Mouse (Mus musculus) liver, embryonic 13.5 days (tissue): ENCODE data around the gene Fam227a. TPM values are rescaled to one million over a fixed set of nuclear protein-coding genes. Genes with fewer than 3 reads are reported as not detected.

ENCODE experiments used
- ATAC-seq: fragments of 200-750 bp; cut with Nextera tagmentation; 2 replicates; pipeline ENCODE4 v1.8.0; 2017; ENCODE audit warnings: low read depth, mild to moderate bottlenecking, moderate number of reproducible peaks, moderate library complexity
- DNase-seq: peaks from one replicate; pipeline ENCODE4 v3.0.0; 2022
- H3K27ac ChIP-seq: fragments of 300-500 bp; sonication (generic); 2 replicates; pipeline ENCODE4 v1.5.1; 2015; ENCODE audit warnings: moderate library complexity, mild to moderate bottlenecking, inconsistent platforms
- H3K27me3 ChIP-seq: fragments of 300-500 bp; sonication (generic); 2 replicates; pipeline ENCODE4 v1.6.1; 2015; ENCODE audit warnings: mild to moderate bottlenecking, inconsistent platforms
- H3K36me3 ChIP-seq: fragments of 300-500 bp; sonication (generic); 2 replicates; pipeline ENCODE4 v1.6.1; 2015; ENCODE audit warnings: mild to moderate bottlenecking, inconsistent platforms
- H3K4me1 ChIP-seq: fragments of 300-500 bp; sonication (generic); replicated peaks from 2 replicates; pipeline ENCODE4 v1.6.1; 2015; ENCODE audit warnings: inconsistent platforms
- H3K4me2 ChIP-seq: fragments of 300-500 bp; sonication (generic); 2 replicates; pipeline ENCODE4 v1.6.1; 2015; ENCODE audit warnings: inconsistent platforms, mild to moderate bottlenecking, moderate library complexity
- H3K4me3 ChIP-seq: fragments of 300-500 bp; sonication (generic); replicated peaks from 2 replicates; pipeline ENCODE4 v1.5.1; 2015; ENCODE audit warnings: mild to moderate bottlenecking, inconsistent platforms
- H3K9ac ChIP-seq: fragments of 300-500 bp; sonication (generic); 2 replicates; pipeline ENCODE4 v1.6.1; 2015; ENCODE audit warnings: mild to moderate bottlenecking, inconsistent platforms
- H3K9me3 ChIP-seq: fragments of 300-500 bp; sonication (generic); replicated peaks from 2 replicates; pipeline ENCODE4 v1.6.1; 2016; ENCODE audit warnings: inconsistent platforms
- whole genome bisulfite sequencing: fragments of 180-500 bp; shearing (Covaris S2); methylation state at CpG from one replicate; pipeline ENCODE4 v1.1.7; 2015; ENCODE audit not compliant: insufficient replicate concordance; 5-methylcytosine and 5-hydroxymethylcytosine counted together
- polyA plus RNA-seq: library from polyadenylated mRNA; unstranded; fragments of >200 nt; fragmentation: Nextera tagmentation; extraction: Ambion mirVana; gene quantifications from 2 replicates; pipeline ENCODE4 v1.2.1, GENCODE M21; 2015

The Fam227a gene
- polyA plus RNA-seq, 1 experiment from 2014 or later, result 0.39 TPM

- Histone ChIP-seq H3K4me2 (no peak overlapping the region), H3K9me3 (0 out of 2 replicates have a peak, but pooled peaks cover 2% of the 10 kb centered on the region), H3K9ac (no peak overlapping the region), H3K27ac (no peak overlapping the region), H3K36me3 (no peaks in the 10 kb centered on the region), H3K27me3 (peaks cover 15% of the 10 kb centered on the region), H3K4me1 (peaks cover 11% of the 10 kb centered on the region), H3K4me3 (no peak overlapping the region)
- no peak for DNase-seq
- no peak for ATAC-seq
- 84% methylated on average over 2 of the region's 2 CpGs for WGBS
Observed at GRCm38 (mm10) chr15:79609226-79609625, 49.5 kb downstream of the Fam227a start.

- no peak for ATAC-seq
- Histone ChIP-seq H3K4me1 (peaks cover 11% of the 10 kb centered on the region), H3K27me3 (peaks cover 21% of the 10 kb centered on the region), H3K9ac (no peak overlapping the region), H3K9me3 (0 out of 2 replicates have a peak, but pooled peaks cover 6% of the 10 kb centered on the region), H3K27ac (no peak overlapping the region), H3K4me2 (no peak overlapping the region), H3K4me3 (no peak overlapping the region), H3K36me3 (no peaks in the 10 kb centered on the region)
- 65% methylated on average over 7 of the region's 7 CpGs for WGBS
- no peak for DNase-seq
Observed at GRCm38 (mm10) chr15:79608214-79608613, 50.5 kb downstream of the Fam227a start.

GRCm38 (mm10) chr15:79607757-79608156 is 51.0 kb downstream of the Fam227a start:
- H3K4me3 ChIP-seq, result no peak overlapping the region
- 0 out of 2 replicates have a peak, but pooled peaks cover 6% of the 10 kb centered on the region for H3K9me3 ChIP-seq
- H3K27me3 ChIP-seq, result peaks cover 24% of the 10 kb centered on the region
- DNase-seq, result no peak
- no peak for ATAC-seq
- H3K4me2 ChIP-seq, result no peak overlapping the region
- H3K4me1 ChIP-seq, result peaks cover 11% of the 10 kb centered on the region
- no peaks in the 10 kb centered on the region for H3K36me3 ChIP-seq
- H3K27ac ChIP-seq, result no peak overlapping the region
- H3K9ac ChIP-seq, result no peak overlapping the region
- 42% methylated on average over 2 of the region's 2 CpGs for WGBS

- DNase-seq, result no peak
- Histone ChIP-seq H3K9me3 (0 out of 2 replicates have a peak, but pooled peaks cover 6% of the 10 kb centered on the region), H3K36me3 (no peaks in the 10 kb centered on the region), H3K4me2 (no peak overlapping the region), H3K4me1 (peaks cover 11% of the 10 kb centered on the region), H3K4me3 (no peak overlapping the region), H3K27me3 (peaks cover 24% of the 10 kb centered on the region), H3K9ac (no peak overlapping the region), H3K27ac (no peak overlapping the region)
- 80% methylated on average over 12 of the region's 12 CpGs for WGBS
- no peak for ATAC-seq
Observed at GRCm38 (mm10) chr15:79606161-79606560, 52.6 kb downstream of the Fam227a start.

- WGBS, result 9% methylated on average over 37 of the region's 37 CpGs
- Histone ChIP-seq H3K4me1 (peaks cover 11% of the 10 kb centered on the region), H3K4me2 (peak within 1 kb of the TSS; percentile 48), H3K36me3 (no peaks in the 10 kb centered on the region), H3K4me3 (peak within 1 kb of the TSS; percentile 35), H3K9ac (no peak within 1 kb of the TSS), H3K27ac (no peak within 1 kb of the TSS), H3K9me3 (0 out of 2 replicates have a peak, but pooled peaks cover 6% of the 10 kb centered on the region), H3K27me3 (peaks cover 24% of the 10 kb centered on the region)
- DNase-seq (peak; percentile 22), ATAC-seq (no peak)
Observed at GRCm38 (mm10) chr15:79604990-79605665, 53.6 kb downstream of the Fam227a start, which contains the start of gene Dmc1. Gene Dmc1 (minus strand): TSS chr15:79605109.

GRCm38 (mm10) chr15:79600176-79600575 is 58.6 kb downstream of the Fam227a start:
- H3K9me3 ChIP-seq, result 0 out of 2 replicates have a peak, but pooled peaks cover 6% of the 10 kb centered on the region
- H3K4me1 ChIP-seq, result peaks cover 9% of the 10 kb centered on the region
- H3K27me3 ChIP-seq, result peaks cover 19% of the 10 kb centered on the region
- H3K9ac ChIP-seq, result no peak overlapping the region
- no peak overlapping the region for H3K4me3 ChIP-seq
- DNase-seq, result no peak
- ATAC-seq, result no peak
- no peaks in the 10 kb centered on the region for H3K36me3 ChIP-seq
- WGBS, result 58% methylated on average over 2 of the region's 2 CpGs
- no peak overlapping the region for H3K27ac ChIP-seq
- H3K4me2 ChIP-seq, result no peak overlapping the region

GRCm38 (mm10) chr15:79598715-79599114 is 60.0 kb downstream of the Fam227a start:
- no peak overlapping the region for H3K4me2 ChIP-seq
- peaks cover 6% of the 10 kb centered on the region; the same call in 1 of the 2 replicates for H3K27me3 ChIP-seq
- H3K9ac ChIP-seq, result no peak overlapping the region
- DNase-seq (no peak), ATAC-seq (no peak)
- no peaks in the 10 kb centered on the region for H3K36me3 ChIP-seq
- no peaks in the 10 kb centered on the region for H3K9me3 ChIP-seq
- WGBS, result 58% methylated on average over 1 of the region's 1 CpGs
- H3K4me1 ChIP-seq, result no peaks in the 10 kb centered on the region
- H3K27ac ChIP-seq, result no peak overlapping the region
- no peak overlapping the region for H3K4me3 ChIP-seq

GRCm38 (mm10) chr15:79581581-79581980 is 77.2 kb downstream of the Fam227a start:
- no peaks in the 10 kb centered on the region for H3K27me3 ChIP-seq
- 47% methylated on average over 1 of the region's 1 CpGs for WGBS
- H3K9me3 ChIP-seq, result no peaks in the 10 kb centered on the region
- H3K9ac ChIP-seq, result no peak overlapping the region
- no peaks in the 10 kb centered on the region for H3K36me3 ChIP-seq
- H3K4me1 ChIP-seq, result no peaks in the 10 kb centered on the region
- no peak overlapping the region for H3K4me3 ChIP-seq
- H3K4me2 ChIP-seq, result no peak overlapping the region
- ATAC-seq (no peak), DNase-seq (no peak)
- no peak overlapping the region for H3K27ac ChIP-seq

GRCm38 (mm10) chr15:79577671-79578426 is 80.9 kb downstream of the Fam227a start:
- 44% methylated on average over 6 of the region's 6 CpGs for WGBS
- ATAC-seq, result no peak
- Histone ChIP-seq H3K4me1 (no peaks in the 10 kb centered on the region), H3K27me3 (no peaks in the 10 kb centered on the region), H3K27ac (no peak overlapping the region), H3K4me3 (no peak overlapping the region), H3K9ac (no peak overlapping the region), H3K36me3 (no peaks in the 10 kb centered on the region), H3K9me3 (no peaks in the 10 kb centered on the region), H3K4me2 (no peak overlapping the region)
- no peak for DNase-seq

GRCm38 (mm10) chr15:79576947-79577346 is 81.8 kb downstream of the Fam227a start:
- Histone ChIP-seq H3K9ac (no peak overlapping the region), H3K36me3 (no peaks in the 10 kb centered on the region), H3K4me1 (no peaks in the 10 kb centered on the region), H3K4me2 (no peak overlapping the region), H3K27me3 (no peaks in the 10 kb centered on the region), H3K27ac (no peak overlapping the region), H3K9me3 (no peaks in the 10 kb centered on the region), H3K4me3 (no peak overlapping the region)
- 70% methylated on average over 2 of the region's 2 CpGs for WGBS
- ATAC-seq, result no peak
- no peak for DNase-seq

- no peaks in the 10 kb centered on the region for H3K4me1 ChIP-seq
- H3K27me3 ChIP-seq, result no peaks in the 10 kb centered on the region
- H3K4me2 ChIP-seq, result no peak overlapping the region
- 17% methylated on average over 1 of the region's 1 CpGs for WGBS
- ATAC-seq (no peak), DNase-seq (no peak)
- H3K27ac ChIP-seq, result no peak overlapping the region
- no peaks in the 10 kb centered on the region for H3K36me3 ChIP-seq
- H3K9ac ChIP-seq, result no peak overlapping the region
- H3K4me3 ChIP-seq, result no peak overlapping the region
- H3K9me3 ChIP-seq, result no peaks in the 10 kb centered on the region
Observed at GRCm38 (mm10) chr15:79575543-79576222, 83.1 kb downstream of the Fam227a start.
